Mouse (Mus musculus): ENCODE data around the gene Sf3a2.

Gene Sf3a2

DNA sequence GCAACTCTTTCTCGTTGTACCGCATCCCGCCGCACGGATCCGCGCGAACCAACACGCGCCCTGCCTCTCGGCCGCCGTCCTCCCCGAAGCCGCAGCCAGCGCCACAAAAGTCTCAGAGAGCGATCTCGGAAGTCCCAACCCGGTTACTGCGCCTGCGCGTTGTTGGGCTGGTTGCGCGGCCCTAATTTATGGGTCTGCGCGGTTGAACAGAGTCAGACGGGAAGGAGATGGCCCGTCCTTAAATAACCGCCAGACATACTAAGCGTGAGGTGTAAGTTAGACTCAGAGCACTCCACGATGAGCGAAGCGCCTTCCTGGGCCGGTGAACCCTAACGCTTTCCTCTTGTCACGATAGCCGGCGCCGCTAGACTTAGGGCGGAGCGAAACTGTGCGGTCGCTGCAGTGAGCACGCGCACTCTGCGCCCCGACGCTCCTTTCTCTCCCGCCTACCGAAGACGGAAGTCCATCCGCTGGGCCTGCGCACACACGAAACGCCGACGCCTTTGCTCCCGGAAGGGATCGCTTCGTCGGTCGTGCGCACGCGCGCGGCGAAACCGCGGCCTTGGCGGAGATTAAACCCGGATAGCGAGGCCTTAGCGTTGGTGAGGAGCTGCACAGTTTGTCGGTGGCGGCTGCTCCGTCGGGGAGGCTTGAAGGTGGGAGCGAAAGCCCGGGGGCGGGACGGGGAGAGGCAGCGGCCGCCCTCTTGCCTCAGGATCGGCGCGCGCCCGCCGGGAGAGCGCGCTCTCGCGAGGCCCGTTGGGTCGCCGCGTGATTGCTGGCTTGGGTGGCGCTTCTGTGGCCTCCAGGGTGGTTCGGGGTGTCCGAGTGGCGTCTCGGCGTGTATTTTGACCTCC, at the start of gene Sf3a2, which contains the start of gene Plekhj1:
TSS of gene Sf3a2 (plus strand) at position 49 of the 857 bp plus-strand sequence.
TSS of gene Plekhj1 (minus strand) at position 477 of the 857 bp plus-strand sequence.
- peak; percentile 94 to 95 for DNase-seq

DNA sequence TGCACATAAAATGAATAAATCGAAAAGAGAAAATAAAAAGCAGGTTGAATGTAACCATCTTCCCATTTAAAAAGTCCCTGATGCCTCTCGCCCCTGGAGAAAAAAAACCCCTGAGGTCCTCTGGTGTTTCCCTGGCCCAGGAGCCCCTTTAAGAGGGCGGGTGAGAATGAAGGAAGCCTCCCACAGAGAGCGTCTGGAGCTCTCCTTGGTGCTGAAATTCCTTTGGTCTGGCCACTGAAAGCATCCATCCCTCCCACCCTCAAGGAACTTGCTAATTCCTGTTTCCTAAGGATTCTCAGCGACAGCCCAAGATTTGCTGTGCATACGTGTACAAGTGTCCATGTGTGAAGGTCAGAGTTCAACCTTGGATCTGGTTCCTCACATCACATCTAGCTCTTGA, 49.4 kb upstream of the Sf3a2 start:
- DNase-seq, result peak; percentile 46 to 63

DNA sequence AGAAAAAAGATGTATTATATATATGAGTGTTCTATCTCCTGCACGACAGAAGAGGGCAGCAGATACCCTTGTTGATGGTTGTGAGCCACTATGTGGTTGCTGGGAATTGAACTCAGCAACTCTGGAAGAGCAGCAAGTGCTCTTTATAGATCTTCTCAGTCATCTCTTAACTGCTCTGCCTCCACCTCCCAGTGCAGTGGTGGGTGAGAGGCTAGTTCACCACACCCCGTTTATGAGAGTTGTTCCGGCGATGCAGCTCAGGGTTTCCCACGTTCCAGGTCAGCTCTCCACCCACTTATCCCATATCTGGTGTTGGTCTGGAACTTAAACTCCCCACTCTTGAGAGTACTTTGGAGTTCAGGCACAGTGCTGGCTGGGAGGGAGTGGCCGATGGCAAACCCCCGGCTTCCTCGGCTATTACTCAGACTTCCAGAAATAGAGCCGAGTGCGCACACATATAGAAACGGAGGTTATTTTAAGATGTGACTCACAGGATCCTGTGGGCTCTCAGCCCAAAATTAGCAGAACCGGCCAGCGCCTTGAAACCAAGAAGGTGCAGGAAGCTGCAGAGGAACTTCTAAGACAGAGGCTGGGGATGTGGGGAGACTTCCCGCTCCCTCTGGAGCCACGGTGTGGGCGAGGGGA, 46.7 kb upstream of the Sf3a2 start:
- DNase-seq, result peak; percentile 61 to 64

DNA sequence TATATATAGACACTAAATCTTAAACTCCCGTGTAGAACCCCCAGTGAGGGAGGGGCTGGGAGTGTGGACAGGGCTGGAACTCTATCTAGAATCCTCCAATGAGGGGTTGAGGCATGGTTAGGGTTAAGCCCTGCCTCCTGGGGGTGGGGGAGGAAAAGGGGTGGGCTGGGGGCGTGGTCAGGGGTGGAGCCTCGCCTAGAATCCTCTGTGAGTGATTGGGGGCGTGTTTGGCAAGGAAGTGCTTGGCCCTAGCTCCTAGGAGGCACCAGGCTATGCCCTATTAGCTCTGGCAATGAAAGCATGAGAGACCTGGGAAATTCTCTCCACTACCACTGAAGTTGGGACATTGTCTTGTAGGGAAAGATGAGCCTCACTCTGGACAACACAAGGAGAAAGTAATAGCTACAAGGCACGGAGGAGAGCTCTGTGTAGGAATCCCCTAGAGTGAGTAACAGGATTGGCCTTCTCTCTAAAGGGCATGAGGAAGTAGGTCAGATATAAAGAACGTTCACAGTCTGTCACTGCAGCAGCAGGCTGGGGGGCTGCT, 45.8 kb upstream of the Sf3a2 start:
- DNase-seq, result peak; percentile 73 to 78

DNA sequence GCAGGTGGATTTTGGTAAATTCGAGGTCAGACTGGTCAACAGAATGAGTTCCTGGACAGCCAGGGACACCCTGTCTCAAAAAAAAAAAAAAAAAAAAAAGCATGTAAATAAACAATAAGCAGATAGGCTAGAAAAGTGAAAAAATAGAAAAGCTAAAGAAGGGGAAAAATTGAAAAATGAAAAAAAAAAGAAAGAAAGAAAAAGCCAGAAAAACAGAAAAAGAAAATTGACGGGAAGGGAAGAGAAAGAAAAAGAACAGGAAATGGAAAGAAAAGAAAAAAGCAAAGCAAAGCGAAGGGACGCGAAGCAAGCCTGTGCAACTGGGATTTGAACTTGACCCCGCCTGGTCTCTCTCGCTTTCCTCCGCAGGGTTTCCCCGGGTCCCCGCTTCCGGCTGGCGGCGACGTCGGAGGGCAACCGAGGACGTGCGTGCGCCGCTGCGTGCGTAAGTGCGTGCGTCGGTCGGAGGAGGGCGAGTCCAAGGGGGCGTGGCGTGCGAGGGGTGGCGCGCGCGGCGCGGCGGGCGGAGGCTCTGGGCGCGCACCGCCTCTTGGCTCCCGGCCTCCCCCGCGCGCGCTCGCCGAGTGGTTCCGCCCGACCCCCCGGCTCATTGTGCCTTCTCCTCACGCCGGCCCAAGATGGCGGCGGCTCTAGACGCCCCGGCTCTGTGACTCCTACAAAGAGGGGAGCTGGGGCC, 43.3 kb upstream of the Sf3a2 start, which contains the start of gene Dot1l:
TSS of gene Dot1l (plus strand) at position 613 of the 697 bp plus-strand sequence.
- peak; percentile 97 to 98 for DNase-seq

DNA sequence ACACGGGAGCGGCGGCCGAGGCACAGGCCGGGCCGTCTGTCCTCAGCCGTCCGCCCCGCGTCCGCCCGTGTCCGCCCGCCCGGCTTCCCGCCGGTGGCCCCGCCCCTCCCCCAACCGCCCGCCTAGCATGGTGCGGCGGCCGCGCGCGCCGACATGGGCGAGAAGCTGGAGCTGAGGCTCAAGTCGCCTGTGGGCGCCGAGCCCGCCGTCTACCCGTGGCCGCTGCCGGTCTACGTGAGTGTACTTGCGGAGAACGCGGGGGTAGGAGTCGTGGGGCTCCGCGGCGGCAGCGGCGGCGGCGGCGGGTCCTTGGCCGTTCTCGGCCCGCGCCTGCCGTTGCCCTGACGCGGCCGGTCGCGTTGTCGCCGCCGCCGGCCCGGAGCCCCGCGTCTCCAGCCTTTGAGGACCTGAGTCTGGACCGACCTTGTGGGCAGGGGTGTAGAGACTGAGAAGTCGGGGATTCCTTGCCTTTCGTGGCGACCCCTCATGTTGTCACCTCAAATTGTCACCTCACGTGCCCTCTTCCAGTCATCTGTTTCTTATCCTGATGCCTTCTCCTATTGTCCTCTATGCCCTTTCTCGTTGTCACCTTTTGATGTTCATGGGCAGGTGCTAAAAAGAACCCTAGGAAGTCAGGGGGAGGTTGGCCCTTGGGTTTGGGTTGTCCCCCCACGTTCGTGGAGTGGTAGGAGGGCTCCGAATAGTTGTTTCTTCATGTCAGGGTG, 42.5 kb upstream of the Sf3a2 start:
- DNase-seq, result no peak

DNA sequence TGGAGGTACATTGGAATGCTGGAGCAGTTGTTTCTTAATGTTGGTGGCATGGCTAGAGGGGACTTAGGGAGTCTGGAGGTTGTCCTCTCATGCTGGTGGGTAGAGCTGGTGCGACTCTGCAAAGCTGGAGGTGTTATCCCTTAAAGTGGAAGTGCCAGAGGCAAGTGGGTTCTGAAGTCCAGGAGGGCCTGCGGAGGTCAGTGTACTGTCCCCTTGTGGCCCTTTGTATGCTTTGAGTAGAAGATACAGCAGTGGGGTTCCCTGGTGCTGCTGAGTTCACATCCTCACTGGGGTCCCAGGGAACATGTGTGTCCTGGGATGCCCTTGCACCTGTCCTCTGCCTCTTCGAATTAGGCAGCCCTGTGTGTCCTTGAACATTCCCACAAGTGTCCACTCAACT, 41.9 kb upstream of the Sf3a2 start:
- no peak for DNase-seq

DNA sequence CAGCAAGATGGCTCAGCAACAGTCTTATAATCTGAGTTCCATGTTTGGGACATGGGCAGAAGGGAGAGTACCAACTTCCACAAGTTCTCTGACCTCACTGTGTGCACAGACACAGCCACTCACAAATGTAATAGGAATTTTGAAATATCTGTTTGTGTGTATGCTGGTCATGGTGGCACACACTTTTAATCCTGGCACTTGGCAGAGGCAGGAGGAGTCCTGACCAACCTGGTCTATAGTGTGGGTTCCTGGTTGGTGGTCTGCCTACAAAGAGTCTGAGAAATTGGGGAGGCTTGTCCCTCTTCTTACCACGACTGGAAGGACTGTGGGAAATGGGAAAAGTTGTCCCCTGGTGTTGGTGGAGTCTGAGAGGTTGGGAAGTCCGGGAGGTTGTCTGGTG, 41.5 kb upstream of the Sf3a2 start:
- DNase-seq, result no peak

DNA sequence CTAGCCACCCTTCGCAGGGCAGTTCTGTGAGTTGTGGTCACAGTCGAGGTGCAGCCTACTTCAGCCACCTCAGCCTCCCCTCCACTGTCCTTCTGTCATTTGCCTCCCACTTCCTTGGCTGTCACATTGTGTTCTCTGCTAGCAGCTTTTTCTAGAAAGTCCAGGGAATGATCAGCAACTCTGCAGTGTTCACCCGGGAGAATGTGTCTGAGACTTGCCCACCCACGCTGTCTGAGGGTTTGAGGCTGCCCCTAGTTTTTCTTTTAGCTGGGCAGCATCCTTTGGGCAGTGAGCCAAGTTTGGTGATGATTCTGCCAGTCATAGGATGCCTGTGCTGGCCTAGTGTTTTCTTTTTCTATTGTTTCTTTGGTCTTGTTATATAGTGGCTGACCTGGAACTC, 41.0 kb upstream of the Sf3a2 start:
- no peak for DNase-seq

DNA sequence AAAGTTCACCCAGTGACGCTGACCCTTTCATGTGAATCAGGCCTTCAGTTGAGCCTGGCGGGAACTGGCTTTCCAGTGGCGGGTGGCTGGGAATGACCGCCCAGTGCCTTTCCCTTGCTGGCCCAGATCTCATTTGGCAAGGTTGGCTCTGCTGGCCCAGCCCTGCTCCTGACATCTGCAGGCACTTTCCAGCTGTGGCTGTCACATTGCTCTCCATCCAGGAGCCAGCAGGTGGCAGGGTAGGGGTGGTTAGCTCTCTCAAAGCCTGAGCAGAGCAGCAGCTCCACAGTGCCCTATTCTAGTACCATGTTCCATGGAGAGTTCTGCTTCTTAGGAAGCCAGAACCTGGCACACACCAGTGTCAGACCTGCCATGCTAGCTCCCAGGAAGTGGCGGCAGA, 40.3 kb upstream of the Sf3a2 start:
- peak; percentile 86 to 87 for DNase-seq

DNA sequence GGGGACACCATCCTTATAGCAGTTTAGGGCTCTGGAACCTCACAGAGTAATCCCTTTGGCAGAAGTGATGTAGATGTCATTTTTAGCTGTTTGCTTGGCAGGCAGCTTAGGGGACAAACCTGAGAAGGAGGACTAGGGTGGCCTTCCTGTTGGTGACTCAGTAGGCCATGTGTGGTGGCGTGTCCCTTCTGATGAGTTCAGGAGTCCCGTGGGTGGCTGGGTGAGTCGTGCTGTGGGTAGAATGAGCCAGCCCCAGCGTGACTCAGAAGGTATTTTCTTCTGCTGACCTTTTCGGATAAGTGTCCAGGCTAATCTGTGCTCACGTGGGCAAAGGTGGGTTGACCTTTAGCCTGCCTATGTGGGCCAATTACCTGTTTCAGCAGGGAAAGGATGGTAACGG, 39.3 kb upstream of the Sf3a2 start:
- DNase-seq, result no peak

DNA sequence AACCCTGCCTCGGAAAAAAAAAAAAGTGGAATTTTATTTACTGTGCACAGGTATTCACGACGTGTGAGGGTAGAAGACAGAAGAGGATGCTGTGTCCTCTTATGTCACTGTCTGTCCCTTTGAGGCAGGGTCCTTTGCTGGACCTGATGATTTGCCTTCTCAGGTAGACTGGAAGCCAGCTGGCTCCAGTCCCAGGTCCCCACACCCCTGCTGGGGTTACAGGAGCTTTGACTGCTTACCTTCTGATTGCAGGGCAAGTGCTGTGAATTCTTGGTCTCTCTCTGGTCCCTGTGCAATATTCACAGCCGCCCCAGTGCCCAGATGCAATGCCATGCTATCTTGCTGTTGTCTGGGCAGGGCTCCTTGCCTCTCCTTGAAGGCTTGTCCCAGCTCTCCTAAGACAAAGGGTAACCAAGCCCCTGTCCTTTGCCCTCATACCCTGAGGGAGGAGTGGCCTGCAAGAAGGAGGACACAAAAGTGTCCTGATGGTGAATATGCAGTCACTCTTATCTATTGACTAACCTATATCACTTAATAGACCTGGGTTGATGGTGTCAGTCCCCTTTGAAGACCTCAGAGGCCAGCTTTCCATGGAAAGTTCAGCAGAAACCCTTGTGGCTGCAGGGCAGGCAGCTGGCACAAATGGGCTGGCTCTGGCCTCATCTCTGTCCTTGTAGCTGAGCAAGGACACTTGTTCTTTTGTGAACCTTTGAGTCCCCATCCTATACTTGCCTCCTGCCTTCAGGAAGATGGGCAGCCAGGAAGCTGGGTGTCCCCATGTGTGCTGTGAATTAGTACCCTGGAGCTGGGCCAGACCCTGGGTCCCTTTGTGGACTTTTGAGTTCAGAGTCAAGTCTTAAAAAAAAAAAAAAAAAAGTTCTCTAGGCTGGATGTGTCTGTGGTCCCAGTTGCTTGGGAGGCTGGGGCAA, 37.1 kb upstream of the Sf3a2 start:
- DNase-seq, result peak in 1 of 2 experiments; percentile 49

DNA sequence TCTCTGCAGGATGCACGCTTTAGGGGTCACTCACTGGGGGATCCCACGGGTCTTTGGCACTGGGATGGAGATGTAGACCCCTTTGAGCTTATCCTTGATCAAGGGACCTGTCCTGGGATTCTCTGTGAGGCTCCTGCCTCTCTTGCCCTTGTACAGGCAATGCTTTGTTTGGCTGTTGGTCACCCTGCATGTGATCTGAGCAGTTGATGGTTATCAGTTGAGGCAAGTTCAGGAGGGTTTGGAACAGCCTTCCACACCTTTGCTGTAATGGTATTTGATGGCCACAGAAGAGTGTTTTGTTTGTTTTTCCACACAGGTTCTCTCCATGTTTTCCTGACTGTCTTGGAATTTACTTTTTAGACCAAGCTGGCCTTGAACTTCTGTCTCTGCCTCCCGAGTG, 36.2 kb upstream of the Sf3a2 start:
- DNase-seq, result no peak

DNA sequence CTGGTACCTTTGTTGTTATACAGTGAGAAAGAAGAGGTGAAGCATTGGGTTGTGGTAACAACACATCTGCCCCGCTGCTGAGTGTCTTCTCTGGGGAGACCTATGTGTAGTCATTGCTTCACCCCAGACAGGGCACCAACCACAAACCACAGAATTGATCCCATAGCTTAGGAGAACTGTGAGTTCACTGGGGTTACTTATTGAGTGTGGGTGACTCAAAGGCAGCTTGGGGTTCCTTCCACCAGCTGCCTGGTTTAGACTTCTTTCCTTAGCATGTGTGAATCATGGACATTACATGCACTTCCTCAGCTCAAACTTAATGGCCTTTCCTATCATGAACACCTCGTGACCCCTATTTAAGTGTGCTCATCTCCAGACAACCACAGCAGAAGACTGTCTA, 34.5 kb upstream of the Sf3a2 start:
- DNase-seq, result no peak

DNA sequence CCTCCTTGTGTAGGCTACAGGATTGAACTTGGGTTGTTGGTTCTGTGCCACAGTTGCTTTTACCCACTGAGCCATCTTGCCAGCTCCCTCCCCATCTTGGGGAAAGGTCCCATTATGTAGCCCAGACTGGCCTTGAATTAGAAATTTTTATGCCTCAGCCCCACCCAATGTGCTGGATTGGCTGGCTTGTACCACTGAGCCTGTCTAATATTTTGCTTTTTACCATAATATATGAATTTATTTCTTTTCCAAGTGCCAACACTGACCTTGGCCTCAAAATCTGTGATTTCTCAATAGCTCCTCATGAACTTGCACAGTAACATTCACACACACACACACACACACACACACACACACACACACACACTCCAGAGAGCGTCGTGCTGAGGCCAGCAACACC, 32.3 kb upstream of the Sf3a2 start:
- DNase-seq, result no peak

DNA sequence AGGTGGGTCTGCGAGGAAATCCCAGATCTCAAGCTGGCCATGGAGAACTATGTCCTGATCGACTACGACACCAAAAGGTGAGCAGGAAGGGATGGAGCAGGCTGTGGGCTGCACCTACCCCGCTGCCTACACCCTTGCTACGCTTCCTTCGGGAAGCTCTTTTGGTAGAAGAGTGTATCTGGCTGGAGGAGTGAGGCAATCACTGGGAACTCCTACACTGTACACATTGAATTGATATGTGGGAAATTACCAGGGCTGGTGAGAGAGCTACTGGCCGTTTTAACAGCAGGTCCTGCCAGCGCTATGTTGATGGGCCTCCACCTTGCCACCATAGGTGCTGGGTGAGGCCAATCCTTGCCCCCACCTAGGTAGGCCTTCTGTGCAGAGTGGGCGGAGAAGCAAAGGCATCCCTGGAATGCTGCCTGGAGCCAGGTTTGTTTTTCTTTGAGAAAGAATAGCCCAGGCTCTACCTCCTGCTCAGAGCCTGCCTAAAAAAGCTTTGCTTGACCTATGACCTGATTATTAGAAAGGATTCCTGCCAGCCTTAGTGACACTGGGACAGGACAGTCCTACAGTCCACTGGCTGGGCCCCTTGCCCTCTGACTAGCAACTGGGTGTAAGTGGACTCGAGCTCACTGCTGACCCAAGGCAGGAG, 31.7 kb upstream of the Sf3a2 start:
- DNase-seq, result peak; percentile 38 to 60

DNA sequence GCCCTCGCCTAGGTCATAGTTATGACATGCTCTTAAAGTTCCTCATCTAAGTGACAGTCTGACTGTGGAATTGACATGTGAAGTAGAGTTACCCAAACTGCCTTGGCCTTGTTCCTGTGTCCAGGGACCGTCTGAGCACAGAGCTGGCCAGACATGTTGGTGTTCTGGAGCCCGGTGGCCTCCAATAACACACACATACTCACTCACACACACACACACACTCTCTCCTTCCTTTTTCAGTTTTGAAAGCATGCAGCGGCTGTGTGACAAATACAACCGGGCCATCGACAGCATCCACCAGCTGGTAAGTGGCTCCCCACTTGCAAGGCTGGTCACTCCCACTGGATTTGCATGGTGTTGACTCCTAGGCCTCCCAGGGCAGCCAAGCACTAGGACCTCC, 29.6 kb upstream of the Sf3a2 start:
- DNase-seq, result no peak

DNA sequence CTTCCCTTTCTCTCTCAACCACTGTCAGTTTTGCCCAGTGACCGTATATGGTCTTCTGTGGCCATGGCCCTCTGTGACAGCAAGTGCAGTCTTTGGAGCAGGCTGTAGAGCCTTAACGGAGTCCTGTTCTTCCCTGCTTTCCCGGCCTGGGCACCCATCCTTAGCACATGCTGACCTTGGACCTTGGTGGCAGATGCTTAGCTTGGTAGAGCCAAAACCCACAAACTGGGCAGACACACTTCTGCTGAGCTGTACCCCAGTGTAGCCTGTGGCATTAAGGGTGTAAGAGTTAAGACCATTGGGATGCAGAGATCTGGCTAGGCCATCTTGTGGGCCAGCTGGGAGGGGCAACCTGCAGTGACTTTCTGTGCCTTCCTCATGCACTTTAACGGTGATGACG, 24.2 kb upstream of the Sf3a2 start:
- no peak for DNase-seq

DNA sequence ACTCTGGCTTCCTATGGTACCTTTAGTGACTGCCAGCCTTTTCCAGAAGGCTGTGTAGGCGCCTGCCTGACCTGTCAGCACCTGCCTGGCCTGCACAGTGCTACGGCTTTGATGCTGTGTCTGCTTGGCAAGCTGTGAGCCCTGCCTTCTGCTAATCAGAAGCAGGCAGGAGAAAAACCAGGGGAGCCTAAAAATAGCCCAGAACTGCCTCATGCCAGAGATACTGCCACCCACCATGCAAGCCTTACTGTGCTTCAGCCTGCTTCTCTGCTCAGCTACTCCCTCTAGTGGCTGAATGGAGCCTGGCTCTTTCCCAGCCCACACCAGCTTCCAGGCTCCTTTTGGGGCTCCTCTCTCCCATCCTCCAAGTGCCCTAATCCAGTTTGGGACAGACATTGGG, 23.4 kb upstream of the Sf3a2 start:
- peak; percentile 68 to 78 for DNase-seq

DNA sequence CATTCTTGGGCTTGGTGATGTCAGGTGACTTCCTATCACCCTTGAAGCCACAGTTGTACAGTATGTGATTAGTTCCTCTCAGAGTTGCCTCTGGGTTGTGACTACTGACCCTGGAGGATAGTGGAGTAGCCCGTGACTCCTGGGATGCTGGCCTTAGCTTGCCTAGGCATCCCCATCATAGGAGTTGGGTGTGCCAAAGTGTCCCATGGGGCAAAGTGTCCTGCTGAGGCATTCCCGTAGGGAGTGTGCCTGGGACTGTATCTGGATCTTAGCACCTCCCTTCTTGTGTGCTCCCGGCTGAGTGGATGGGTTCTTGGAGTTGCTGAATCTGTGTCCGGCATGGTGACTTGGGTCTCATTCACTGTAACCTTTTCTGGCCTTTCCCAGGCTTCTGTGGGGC, 23.0 kb upstream of the Sf3a2 start:
- no peak for DNase-seq

DNA sequence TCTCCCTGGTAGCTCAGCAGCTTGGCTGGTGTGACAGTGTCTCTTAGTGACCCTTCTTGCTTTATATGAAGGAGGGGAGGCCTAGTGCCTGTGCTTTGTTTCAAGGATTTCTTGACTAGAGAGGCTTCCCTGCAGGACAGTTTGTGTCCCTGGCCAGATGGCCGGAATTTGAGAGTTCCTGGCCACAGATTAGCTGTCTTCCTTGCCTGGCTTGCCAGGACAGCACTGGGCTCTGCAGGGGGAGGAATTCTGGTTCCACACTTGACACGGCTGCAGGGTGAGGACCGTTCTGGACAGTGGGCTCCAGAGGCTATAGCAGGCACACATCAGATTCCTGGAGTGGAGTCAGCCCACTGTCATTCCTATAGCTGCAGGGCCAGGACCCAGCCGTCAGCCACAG, 22.3 kb upstream of the Sf3a2 start:
- no peak for DNase-seq
